Mouse (Mus musculus) common myeloid progenitor, adult 5-6 weeks (primary cell): ENCODE measurements around the gene Tbx1. TPM values are rescaled to one million over a fixed set of nuclear protein-coding genes. Genes with fewer than 3 reads are reported as not detected.

Experiments used
- ATAC-seq: replicated peaks from 2 replicates; pipeline ENCODE4 v1.8.0; 2016; ENCODE audit warnings: low read depth, mild to moderate bottlenecking, moderate TSS enrichment, inconsistent platforms; ENCODE audit not compliant: poor library complexity, severe bottlenecking
- total RNA-seq: library from RNA; stranded (forward); fragments of 200-1000, 187-1606 nt; gene quantifications from 2 replicates; pipeline ENCODE4 v1.2.3, GENCODE M21; 2017

Gene Tbx1
- total RNA-seq = not detected in 2 replicates

- ATAC-seq = peak; percentile 46
Measured at GRCm38 (mm10) chr16:18589804-18590790, at the start of gene Tbx1. TSS of gene Tbx1 (minus strand) at chr16:18590671.

GRCm38 (mm10) chr16:18639382-18639929, 49.0 kb upstream of the Tbx1 start:
- ATAC-seq = no peak

- ATAC-seq = no peak
Measured at GRCm38 (mm10) chr16:18638396-18638795, 47.9 kb upstream of the Tbx1 start.

GRCm38 (mm10) chr16:18636804-18637203, 46.3 kb upstream of the Tbx1 start:
- ATAC-seq = no peak

- ATAC-seq = no peak
Measured at GRCm38 (mm10) chr16:18636401-18636800, 45.9 kb upstream of the Tbx1 start.

GRCm38 (mm10) chr16:18633333-18633732, 42.9 kb upstream of the Tbx1 start:
- no peak for ATAC-seq

GRCm38 (mm10) chr16:18632816-18633215, 42.3 kb upstream of the Tbx1 start:
- no peak for ATAC-seq

GRCm38 (mm10) chr16:18632059-18632458, 41.6 kb upstream of the Tbx1 start:
- ATAC-seq = peak; percentile 62

- ATAC-seq = no peak
Measured at GRCm38 (mm10) chr16:18631141-18631540, 40.7 kb upstream of the Tbx1 start.

GRCm38 (mm10) chr16:18630291-18630690, 39.8 kb upstream of the Tbx1 start:
- ATAC-seq = no peak

GRCm38 (mm10) chr16:18629390-18630231, 39.1 kb upstream of the Tbx1 start, which contains the start of gene Sept5:
TSS of gene Sept5 (minus strand) at chr16:18629954.
- ATAC-seq = 0 out of 2 replicates have a peak, but pooled peaks have one; percentile 12

GRCm38 (mm10) chr16:18628948-18629340, 38.5 kb upstream of the Tbx1 start:
- no peak for ATAC-seq

- ATAC-seq = no peak
Measured at GRCm38 (mm10) chr16:18628206-18628947, 37.9 kb upstream of the Tbx1 start.

GRCm38 (mm10) chr16:18627163-18627562, 36.7 kb upstream of the Tbx1 start:
- no peak for ATAC-seq

- ATAC-seq = peak; percentile 67
Measured at GRCm38 (mm10) chr16:18626376-18626878, 36.0 kb upstream of the Tbx1 start, which contains the start of gene Gm49601. TSS of gene Gm49601 (minus strand) at chr16:18626427.

- ATAC-seq = no peak
Measured at GRCm38 (mm10) chr16:18625791-18626311, 35.4 kb upstream of the Tbx1 start.

GRCm38 (mm10) chr16:18625097-18625496, 34.6 kb upstream of the Tbx1 start:
- no peak for ATAC-seq

GRCm38 (mm10) chr16:18624641-18625040, 34.2 kb upstream of the Tbx1 start:
- ATAC-seq = no peak
